Mouse (Mus musculus) heart, adult 2 months (tissue): Measurements from ENCODE around the gene Aatf. TPM values are rescaled to one million over a fixed set of nuclear protein-coding genes. Genes with fewer than 3 reads are reported as not detected.

Experiments used
- DNase-seq, 2 experiments: peaks; one replicate each; pipeline ENCODE4 v3.0.0; 2021
- H3K27ac ChIP-seq: fragments of 200-600 bp; 2 replicates; pipeline ENCODE4 v1.8.1; 2022
- H3K27me3 ChIP-seq: fragments of 200-500 bp; 2 replicates; pipeline ENCODE4 v1.6.1; 2012; ENCODE audit warnings: mild to moderate bottlenecking, low read length, inconsistent platforms, mixed read lengths; ENCODE audit not compliant: control insufficient read depth, insufficient read depth
- H3K36me3 ChIP-seq: fragments of 200-500 bp; 2 replicates; pipeline ENCODE4 v1.6.1; 2012; ENCODE audit warnings: low read length, inconsistent platforms; ENCODE audit not compliant: control insufficient read depth, insufficient read depth
- H3K4me1 ChIP-seq: fragments of 200-500 bp; 2 replicates; pipeline ENCODE4 v1.6.1; 2011; ENCODE audit warnings: low read length; ENCODE audit not compliant: control insufficient read depth, insufficient read depth
- H3K4me3 ChIP-seq: fragments of 200-600 bp; 2 replicates; pipeline ENCODE4 v1.8.1; 2022
- H3K79me2 ChIP-seq: fragments of 200-500 bp; replicated peaks from 2 replicates; pipeline ENCODE4 v1.6.1; 2012; ENCODE audit warnings: mild to moderate bottlenecking, inconsistent platforms, low read length, moderate library complexity, mixed read lengths; ENCODE audit not compliant: control insufficient read depth, insufficient read depth
- H3K9ac ChIP-seq: fragments of 200-500 bp; 2 replicates; pipeline ENCODE4 v1.6.1; 2012; ENCODE audit warnings: low read depth, mild to moderate bottlenecking, control low read depth, inconsistent platforms, low read length, mixed read lengths
- CTCF ChIP-seq: fragments of 200-600 bp; IDR thresholded peaks from 2 replicates; pipeline ENCODE4 v1.8.1; 2022; ENCODE audit warnings: antibody characterized with exemption, mild to moderate bottlenecking, moderate library complexity
- EP300 ChIP-seq: fragments of 200-500 bp; IDR thresholded peaks from 2 replicates; pipeline ENCODE4 v1.6.1; 2011; ENCODE audit warnings: low read depth, low read length, control low read depth; ENCODE audit not compliant: insufficient read depth
- POLR2A ChIP-seq: fragments of 200-500 bp; IDR thresholded peaks from 2 replicates; pipeline ENCODE4 v1.6.1; 2011; ENCODE audit warnings: mild to moderate bottlenecking, low read depth, low read length, control low read depth; ENCODE audit not compliant: insufficient read depth
- WGBS: fragments of 180-500 bp; shearing (Covaris S2); methylation state at CpG from one replicate; pipeline ENCODE4 v1.1.7; 2018; 5-methylcytosine and 5-hydroxymethylcytosine counted together
- intact Hi-C: fragments of 180-260 bp; cut with DNase I; formaldehyde crosslinking; loops from one replicate; pipeline ENCODE4 v1.15.1; 2025
- polyA plus RNA-seq: library from polyadenylated mRNA; depleted of rRNA; stranded (reverse); fragments of >200 nt; gene quantifications from 2 replicates; pipeline ENCODE4 v1.2.3, GENCODE M21; 2012
- total RNA-seq, 2 experiments: library from RNA; stranded (reverse); gene quantifications; 2 replicates each; pipeline ENCODE4 v1.2.3; 2021

Aatf gene
- total and polyA plus RNA-seq, 3 experiments = 2.9 to 14.3 (median 13.8) TPM

- H3K27me3 ChIP-seq = peaks cover 37% of the 10 kb centered on the region
- TF ChIP-seq CTCF = no peak
- no peak for TF ChIP-seq EP300
- TF ChIP-seq POLR2A = no peak
Measured at GRCm38 (mm10) chr11:84519576-84520268, 6.4 kb upstream of the Aatf start.

GRCm38 (mm10) chr11:84519036-84519435 lies 5.7 kb upstream of the Aatf start:
- H3K79me2 ChIP-seq = no peaks in the 10 kb centered on the region
- H3K27me3 ChIP-seq = peaks cover 33% of the 10 kb centered on the region
- no peak for DNase-seq
- WGBS = 64% methylated on average over 12 of the region's 12 CpGs
- no peaks in the 10 kb centered on the region for H3K36me3 ChIP-seq
- intact Hi-C loops = no loop called here
- H3K4me1 ChIP-seq = no peaks in the 10 kb centered on the region; the same call in 1 of the 2 replicates
- H3K4me3 ChIP-seq = no peak overlapping the region
- no peak overlapping the region for H3K27ac ChIP-seq
- no peak for TF ChIP-seq POLR2A
- TF ChIP-seq EP300 = no peak
- no peak for TF ChIP-seq CTCF
- no peak overlapping the region for H3K9ac ChIP-seq

More at GRCm38 (mm10) chr11:84519576-84520268, 6.4 kb upstream of the Aatf start:
- intact Hi-C loops = no loop called here
- no peak for DNase-seq
- H3K36me3 ChIP-seq = no peaks in the 10 kb centered on the region
- H3K27ac ChIP-seq = no peak overlapping the region
- H3K4me3 ChIP-seq = no peak overlapping the region
- H3K79me2 ChIP-seq = no peaks in the 10 kb centered on the region
- 27% methylated on average over 34 of the region's 34 CpGs for WGBS
- no peak overlapping the region for H3K9ac ChIP-seq
- no peaks in the 10 kb centered on the region; the same call in 1 of the 2 replicates for H3K4me1 ChIP-seq

- DNase-seq = no peak
- no peak for TF ChIP-seq CTCF
- TF ChIP-seq POLR2A = no peak
- no peak for TF ChIP-seq EP300
- Histone ChIP-seq H3K27ac (no peak overlapping the region), H3K4me1 (no peaks in the 10 kb centered on the region), H3K4me3 (no peak overlapping the region), H3K9ac (no peak overlapping the region), H3K36me3 (no peaks in the 10 kb centered on the region), H3K79me2 (no peaks in the 10 kb centered on the region), H3K27me3 (peaks cover 27% of the 10 kb centered on the region)
- intact Hi-C loops = no loop called here
- WGBS = 68% methylated on average over 5 of the region's 5 CpGs
Measured at GRCm38 (mm10) chr11:84518261-84518660, 4.9 kb upstream of the Aatf start.

GRCm38 (mm10) chr11:84517431-84517830 lies 4.1 kb upstream of the Aatf start:
- no peak overlapping the region for H3K4me3 ChIP-seq
- peaks cover 23% of the 10 kb centered on the region for H3K27me3 ChIP-seq
- H3K79me2 ChIP-seq = no peaks in the 10 kb centered on the region
- no peak for DNase-seq
- no peak overlapping the region for H3K9ac ChIP-seq
- TF ChIP-seq CTCF (no peak), EP300 (no peak), POLR2A (no peak)
- intact Hi-C loops = no loop called here
- WGBS = 57% methylated on average over 2 of the region's 2 CpGs
- no peaks in the 10 kb centered on the region for H3K36me3 ChIP-seq
- no peak overlapping the region for H3K27ac ChIP-seq
- 0 out of 2 replicates have a peak, but pooled peaks cover 1% of the 10 kb centered on the region for H3K4me1 ChIP-seq

- DNase-seq = no peak
Measured at GRCm38 (mm10) chr11:84516501-84517240, 3.3 kb upstream of the Aatf start.

More at GRCm38 (mm10) chr11:84516501-84517240, 3.3 kb upstream of the Aatf start:
- H3K27ac ChIP-seq = no peak overlapping the region
- H3K4me1 ChIP-seq = 0 out of 2 replicates have a peak, but pooled peaks cover 1% of the 10 kb centered on the region
- H3K79me2 ChIP-seq = no peaks in the 10 kb centered on the region
- peaks cover 18% of the 10 kb centered on the region for H3K27me3 ChIP-seq
- H3K9ac ChIP-seq = no peak overlapping the region
- TF ChIP-seq EP300 = no peak
- TF ChIP-seq CTCF = no peak
- no peak for TF ChIP-seq POLR2A
- no peaks in the 10 kb centered on the region; the same call in 1 of the 2 replicates for H3K36me3 ChIP-seq
- WGBS = 22% methylated on average over 14 of the region's 14 CpGs
- no peak overlapping the region for H3K4me3 ChIP-seq
- intact Hi-C loops = no loop called here
